Mouse (Mus musculus) thymus, postnatal 0 days (tissue): ENCODE measurements around the gene Gpr153. TPM values are rescaled to one million over a fixed set of nuclear protein-coding genes. Genes with fewer than 3 reads are reported as not detected.
A peak's percentile ranks its signal among the peaks of the same experiment; 100 is the strongest.

ENCODE experiments used
- DNase-seq: peaks from one replicate; pipeline ENCODE4 v3.0.0-alpha.2; 2015; ENCODE audit warnings: low spot score
- polyA plus RNA-seq: library from polyadenylated mRNA; unstranded; fragments of >200 nt; fragmentation: Nextera tagmentation; extraction: Ambion mirVana; gene quantifications from 2 replicates; pipeline ENCODE4 v1.2.1, GENCODE M21; 2015

Gene Gpr153
- polyA plus RNA-seq, 1 experiment from 2014 or later = 1.4 TPM

DNA sequence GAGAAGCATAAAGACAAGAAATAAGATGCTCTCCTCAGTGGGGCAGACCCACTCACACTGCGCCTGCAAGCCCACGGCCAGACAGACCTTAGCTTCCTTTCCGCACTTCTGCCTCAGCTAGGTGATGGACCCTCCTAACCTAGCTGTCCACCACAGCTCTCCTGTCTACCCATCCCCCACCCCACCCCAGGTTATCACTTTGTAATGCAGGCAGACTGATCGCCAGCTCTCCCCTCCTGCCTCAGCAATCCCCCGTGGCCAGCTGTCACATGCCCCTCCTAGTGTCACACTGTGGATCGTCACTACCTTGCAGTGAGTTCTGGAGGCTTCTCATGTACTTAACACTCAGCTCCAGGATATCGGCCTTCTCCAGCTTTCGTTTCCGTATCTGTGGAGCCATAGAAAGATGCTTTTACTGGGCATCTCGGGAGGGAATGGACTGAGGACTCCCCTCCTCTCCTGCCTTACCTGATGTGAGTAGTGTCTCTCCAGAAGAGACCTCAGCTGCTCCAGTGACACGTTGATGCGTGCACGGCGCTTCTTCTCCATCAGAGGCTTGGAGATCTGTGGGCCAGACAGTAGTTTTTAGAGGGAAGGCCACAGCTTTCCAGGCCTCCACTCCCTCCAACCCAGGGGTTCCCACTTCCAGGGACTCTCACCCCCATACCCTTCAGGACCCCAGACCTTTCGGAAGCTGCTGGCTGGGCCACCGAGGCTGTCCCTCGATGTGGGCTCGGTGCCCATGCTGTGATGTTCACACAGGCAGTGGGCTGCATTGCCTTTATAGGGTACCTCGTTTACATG is 13.5 kb downstream of the Gpr153 start:
- DNase-seq = no peak

DNA sequence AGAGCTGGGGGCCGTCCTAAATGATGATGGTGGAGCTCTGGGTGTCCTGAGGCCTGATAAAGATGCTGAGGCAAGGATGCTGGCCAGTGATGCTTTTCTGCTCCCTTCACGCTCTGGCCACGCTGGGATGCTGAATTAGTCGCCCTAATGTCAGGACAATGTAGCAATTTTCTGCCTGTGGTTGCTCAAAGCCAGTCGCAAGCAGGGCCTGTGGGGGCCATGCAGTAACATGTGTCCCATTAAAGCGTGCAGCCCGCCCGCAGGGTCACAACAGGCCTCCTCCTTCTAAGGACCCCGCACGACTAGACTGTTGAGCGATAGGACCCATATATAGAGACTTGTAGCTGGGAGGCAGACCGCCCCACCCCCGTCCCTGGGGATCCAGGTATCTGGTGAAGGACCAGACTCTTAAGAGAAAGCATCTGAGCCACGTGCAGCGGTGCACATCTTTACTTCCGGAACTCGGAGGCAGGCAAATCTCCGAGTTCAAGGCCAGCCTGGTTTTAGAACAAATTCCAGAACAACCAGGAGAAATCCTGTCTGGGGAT is 14.4 kb downstream of the Gpr153 start:
- DNase-seq = no peak

DNA sequence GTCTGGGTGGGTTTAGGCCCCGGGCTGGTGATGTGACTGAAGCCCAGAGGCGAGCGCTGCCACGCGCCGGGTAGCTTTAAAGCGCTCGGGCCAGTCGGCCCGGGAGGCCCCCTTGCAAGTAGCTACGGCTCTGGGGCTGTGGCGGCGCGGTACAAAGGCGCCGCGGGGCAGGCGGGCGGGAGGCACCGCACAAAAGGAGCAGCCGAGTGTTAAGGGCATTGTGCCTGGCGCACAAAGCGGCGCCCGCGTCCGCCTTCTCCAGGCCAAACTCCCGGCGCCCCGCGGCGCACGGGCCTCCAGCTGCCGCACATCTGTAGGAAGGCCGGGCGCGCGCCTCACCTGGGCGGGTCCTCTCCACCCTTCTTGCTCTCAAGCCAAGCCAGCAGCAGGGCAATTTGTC is 16.4 kb downstream of the Gpr153 start:
- DNase-seq = no peak

DNA sequence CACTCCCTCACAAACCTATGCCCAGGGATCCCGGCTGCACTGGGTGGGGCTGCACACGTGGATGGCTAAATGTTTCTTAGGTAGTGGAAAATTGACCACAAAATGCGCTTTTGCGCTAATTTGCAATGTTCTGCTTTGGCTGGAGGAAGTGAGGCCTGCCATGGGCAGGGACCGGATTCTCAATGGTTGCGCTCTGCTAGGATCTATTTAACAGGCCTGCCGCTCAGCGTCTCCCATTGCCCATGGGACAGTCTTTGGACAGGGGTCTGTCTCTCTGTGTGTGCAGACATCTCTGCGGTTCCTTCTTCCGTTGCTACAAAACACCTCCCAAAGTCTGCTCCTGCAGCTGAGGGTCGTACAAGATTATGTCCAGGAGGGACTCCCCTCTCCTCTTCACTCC is 17.0 kb downstream of the Gpr153 start:
- DNase-seq = no peak

DNA sequence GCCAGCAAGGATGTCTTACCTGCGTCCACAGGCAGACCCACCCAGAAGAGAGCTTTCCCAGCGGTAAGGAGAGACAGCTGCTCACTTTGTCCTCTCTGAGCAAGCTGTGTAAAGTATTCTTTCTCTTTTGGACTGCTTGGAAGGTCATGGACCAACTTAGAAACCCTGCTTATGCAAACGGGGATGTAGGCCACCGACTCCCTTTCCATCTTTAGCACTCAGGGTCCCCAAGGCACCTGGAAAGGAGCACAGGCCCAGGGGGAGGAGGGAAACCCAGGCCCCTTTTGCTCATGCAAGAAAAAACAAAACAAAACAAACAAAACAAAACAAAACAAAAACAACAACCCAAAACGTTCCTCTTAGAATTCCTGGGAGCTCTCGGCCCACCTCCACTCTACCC is 17.5 kb downstream of the Gpr153 start, which contains the start of gene Hes3:
Gene Hes3, minus strand, starts transcription at position 101 of the 400 bp plus-strand sequence.
- DNase-seq = no peak

DNA sequence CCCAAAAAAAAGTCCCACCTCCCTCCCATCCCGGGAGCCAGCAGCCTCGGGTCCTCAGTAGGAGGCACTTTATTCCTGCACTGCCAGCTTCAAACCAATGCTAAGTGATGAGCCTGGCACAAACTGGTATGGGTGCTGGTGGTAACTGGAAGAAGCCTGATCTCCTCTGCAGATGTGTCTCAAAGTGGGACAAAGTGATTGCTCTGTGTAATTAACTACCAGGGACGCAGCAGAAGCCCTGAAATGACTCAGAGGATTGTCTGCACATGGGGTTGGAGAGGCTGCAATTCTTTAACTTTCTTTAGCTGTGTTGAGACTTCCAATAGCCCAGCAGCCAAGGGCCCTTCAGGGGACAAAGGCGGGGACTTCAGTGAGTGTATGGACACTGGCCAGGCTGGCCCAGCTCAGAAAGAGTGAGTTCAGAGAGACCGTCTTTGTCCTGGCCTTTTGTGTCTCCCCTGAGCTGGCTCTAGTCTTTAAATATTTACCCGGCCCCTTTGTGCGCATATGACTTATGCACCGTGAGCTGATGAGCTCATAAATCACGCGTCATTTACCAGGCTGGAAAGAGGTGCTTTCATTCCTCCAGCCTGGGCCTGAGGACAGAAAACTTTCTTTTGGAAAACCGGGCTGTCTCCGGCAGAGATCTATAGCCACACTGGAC is 18.2 kb downstream of the Gpr153 start:
- DNase-seq = no peak

DNA sequence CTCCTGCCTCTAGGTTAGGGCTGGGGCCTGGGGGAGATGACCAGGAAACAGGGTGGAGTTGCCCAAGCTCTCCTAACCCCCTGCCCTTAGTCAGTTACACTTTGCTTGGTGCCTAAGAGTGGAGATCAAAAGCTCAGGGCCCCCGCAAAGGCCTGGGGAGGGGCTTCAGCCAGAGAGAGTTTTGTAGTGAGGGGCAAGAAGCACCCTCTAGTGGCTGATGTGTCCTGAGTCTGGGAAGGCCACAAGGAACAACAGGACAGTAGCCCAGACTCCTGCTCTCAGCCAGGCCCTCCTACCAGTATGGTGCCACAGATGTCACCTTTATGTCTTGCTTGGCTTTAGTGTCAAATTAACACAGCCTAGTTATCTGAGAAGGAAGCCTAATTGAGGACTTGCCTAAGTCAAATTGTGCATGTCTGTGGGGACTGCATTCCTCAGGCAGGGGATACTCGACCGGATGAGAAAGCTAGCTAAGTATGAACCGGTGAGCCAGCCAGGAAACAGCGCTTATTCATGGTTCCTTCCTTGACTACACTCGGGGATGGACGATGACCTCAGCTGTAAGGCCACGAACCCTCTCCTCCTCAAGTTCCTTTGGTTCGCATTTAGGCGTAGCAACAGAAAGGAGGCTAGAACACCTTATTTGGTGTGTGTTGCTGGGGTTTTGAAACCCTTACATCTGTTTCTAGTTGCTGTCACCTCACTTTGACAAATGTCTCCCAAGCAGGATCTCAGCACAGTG is 20.3 kb downstream of the Gpr153 start:
- DNase-seq = no peak

DNA sequence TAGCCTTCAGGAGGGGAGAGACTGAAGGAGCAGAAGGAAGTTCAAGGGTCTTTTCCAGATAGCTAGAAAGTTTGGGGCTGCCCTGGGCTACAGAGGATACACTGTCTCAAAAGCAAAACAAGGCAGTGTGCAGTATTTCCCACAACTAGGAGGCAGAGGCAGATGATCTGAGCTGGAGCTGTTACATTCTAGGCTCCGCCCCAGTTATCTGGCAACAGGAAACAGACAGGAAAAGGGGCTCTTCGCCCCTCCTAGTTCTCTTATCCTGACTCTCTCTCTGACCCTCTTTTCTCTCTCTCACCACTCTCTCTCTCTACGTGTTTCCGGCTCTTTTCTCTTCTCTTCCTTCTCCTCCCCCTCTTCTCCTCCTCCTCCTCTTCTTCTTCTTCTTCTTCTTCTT is 21.9 kb downstream of the Gpr153 start:
- DNase-seq = peak; percentile 77

DNA sequence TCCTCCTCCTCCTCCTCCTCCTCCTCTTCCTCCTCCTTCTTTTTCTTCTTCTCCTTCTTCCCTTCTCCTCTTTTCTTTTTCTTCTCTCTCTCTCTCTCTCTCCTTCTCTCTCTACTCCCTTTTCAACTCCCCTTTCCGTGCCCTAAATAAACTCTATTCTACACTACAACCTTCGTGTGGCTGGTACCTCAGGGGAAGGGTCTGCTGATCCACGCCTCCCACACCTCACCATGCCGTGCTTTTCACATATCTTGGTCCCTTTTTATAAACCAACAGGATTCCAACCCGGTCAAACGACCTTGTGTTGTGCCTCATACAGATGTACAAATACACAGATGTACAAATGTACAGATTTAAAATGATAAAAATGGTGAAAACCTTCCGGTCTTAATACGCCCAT is 22.3 kb downstream of the Gpr153 start:
- DNase-seq = no peak

DNA sequence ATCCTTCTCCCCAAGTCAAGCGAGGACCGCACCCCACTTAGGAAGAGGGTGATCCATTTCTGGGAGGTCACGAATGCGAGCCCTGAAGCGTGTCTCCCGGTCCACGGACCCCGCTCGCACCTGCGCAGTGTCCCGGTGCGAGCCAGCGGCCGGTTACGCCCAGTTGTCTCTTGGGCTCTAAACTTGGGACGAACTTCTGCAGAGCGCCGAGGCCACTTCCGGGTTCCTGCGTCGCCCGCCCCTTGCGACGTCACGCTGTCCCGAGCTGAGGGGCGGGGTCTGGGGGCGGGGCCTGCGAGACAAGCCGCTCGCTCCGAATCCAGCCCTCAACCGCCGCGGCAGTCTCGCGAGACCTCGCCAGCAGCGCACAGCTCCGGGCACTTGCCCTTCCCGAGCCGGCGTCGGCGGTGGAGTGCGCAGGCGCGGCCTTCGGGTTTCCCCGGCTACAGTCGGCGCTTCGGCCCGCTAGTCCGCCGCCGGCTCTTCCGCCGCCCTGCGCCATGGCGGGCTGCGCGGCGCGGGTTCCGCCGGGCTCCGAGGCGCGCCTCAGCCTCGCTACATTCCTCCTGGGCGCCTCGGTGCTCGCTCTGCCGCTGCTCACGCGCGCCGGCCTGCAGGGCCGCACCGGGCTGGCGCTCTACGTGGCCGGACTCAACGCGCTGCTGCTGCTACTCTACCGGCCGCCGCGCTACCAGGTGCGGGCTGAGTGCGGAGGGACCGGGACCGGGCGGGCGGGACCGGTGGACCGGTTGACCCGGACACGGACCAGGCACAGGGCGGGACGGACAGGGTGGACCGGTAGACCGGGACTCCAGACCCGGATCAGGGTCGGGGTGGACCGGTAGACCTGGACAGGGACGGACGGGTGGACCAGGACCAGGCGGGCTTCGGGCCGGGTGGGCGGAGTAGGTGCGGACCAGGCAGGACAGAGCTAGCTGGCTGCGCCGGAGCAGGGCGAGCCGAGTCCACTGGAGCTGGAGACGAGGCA is 23.1 kb downstream of the Gpr153 start, which contains the start of gene Icmt:
Gene Icmt, plus strand, starts transcription at position 354 of the 988 bp plus-strand sequence.
- peak; percentile 100 for DNase-seq

DNA sequence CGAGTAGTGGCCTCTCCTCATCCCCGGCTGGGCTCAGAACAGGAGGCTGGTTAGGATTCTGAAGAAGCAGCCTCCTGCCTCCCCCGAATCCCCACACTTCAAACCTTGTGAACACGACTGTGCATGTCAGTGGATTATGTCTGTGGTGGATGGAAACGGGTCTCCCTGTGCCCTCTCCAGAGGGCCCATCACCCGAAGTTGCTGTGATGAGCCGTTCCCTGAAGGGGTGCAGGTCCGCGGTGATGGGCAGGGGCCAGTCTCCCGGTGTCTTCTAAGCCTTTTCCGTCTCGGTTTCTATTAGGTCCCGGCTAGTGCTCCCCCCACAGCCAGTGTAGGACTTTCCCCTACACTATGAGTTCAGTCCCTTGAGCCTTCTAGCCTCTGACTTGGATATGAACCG is 24.8 kb downstream of the Gpr153 start:
- no peak for DNase-seq

DNA sequence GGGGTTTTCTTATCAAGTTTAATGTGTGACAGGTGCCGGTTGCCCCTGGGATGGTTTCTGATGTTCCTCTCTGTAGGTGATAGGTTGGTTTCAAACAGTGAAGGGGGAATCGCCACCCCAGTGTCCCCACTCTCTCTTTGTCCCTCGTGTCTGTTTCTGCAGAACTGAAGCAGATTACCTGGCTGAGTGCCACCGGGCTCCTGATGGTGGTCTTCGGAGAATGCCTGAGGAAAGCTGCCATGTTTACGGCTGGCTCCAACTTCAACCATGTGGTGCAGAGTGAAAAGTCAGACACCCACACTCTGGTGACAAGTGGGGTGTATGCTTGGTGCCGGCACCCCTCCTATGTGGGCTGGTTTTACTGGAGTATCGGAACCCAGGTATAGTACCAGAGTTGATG is 26.3 kb downstream of the Gpr153 start:
- no peak for DNase-seq

DNA sequence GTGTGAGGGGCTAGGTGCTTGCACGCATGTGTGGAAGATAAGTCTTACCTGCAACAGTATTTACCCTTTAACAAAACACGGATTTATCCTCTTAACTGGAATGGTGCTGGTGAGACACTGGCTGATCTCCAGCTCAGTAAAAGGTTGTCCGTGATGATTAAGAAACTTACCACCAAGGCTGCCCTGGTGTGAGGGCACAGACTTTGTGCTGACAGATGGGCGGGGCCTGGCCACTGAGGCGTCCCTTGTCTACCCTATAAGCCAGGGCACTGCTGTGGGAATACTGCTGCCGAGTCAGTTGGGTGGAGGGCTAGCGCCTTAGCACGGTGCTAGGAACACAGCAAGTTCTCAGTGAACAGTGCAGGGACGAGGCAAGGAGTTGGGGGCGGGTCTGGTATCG is 28.0 kb downstream of the Gpr153 start:
- no peak for DNase-seq

DNA sequence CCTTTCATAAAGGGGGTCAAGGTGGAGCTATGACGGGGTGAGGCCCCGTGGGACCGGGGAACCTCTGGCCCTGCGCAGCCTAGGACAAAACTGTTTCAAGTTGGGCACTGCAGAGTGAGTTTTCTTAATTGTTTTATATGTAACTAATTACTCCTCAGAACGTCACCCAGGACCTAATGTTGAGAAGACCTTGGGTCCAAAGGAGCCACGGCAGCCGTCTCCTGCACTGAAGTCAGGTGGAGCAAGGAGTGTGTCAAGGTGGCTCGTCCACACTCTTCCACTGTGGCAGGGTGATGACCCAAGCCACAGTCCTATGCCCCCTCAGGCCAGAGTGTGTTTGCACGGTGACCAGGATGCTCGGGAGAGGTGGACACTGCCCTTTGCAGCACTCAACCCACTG is 29.1 kb downstream of the Gpr153 start:
- DNase-seq = no peak

DNA sequence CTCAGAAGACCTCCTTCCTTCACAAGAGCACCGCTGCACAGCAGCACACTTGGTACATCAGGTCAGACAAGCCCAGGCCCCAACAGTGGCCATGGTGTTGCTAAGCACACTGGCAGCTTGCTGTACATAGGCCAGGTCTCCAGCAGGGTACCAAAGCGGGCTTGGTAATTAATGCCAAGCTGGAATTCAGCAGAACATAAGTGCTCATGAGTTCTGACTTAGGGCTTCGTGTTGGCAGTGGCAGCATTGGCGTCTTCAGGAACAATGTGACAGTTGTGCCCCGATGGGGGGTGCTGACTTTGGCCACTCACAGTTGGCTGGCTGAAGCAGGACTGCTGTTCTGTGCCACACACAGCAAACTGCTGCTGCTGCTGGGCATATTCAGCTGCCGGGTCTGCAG is 30.7 kb downstream of the Gpr153 start:
- no peak for DNase-seq

DNA sequence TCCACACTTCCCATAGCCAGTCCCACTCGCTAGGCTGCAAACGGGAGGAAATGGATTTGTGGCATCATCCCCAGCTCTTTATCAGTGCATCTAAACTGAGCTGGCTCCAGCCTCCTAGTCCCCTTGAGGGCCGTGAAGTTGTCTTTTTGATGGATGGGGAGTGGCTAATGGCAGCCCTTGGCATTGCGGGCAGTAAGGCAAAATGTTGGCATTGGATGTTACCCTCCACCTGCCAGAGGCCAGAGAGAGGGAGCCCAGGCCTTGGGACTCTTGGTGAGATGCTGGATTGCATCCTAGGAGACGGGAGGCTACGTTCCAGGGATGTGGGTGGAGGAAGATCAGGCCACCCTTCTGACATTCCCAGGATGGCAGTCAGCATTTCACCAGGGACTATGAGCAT is 32.0 kb downstream of the Gpr153 start:
- no peak for DNase-seq

DNA sequence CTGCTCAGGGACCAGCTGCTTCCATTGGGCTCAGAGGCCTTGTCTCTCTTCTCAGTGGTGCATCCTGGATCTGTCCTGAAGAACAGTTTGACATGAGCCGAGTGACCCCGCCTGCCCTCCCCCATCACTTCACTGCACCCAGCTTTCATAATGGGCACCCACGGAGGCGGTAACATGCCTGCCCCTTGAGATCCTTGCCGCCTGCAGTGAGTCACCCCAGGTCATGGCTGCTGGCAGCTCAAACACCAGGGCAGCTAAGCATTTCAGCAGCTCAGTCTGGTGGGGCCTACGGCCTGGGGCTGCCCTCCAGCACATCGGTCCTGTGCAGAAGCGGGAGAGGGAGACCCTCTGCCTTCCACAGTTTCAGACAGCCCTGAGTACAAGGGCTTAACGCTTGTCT is 33.5 kb downstream of the Gpr153 start:
- DNase-seq = no peak

DNA sequence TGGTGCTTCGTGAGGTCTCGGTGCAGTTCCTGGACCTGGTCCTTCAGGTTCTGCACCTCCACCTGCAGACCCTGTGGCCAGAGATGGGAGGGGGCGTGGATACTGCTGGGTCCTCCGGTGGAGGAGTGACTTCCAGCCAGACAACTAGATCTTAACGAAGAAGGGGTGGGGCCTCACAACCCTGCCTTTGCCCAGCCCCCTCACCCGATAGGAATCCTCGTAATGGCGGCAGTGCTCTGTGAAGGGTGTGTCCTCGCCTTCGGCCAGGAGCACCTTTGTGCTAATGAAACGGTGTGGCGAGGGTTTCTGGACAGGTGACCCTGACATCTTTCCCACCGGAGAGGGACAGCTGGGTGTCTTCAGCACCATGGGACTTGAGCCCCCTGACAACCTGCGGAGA is 38.2 kb downstream of the Gpr153 start:
- DNase-seq = no peak

DNA sequence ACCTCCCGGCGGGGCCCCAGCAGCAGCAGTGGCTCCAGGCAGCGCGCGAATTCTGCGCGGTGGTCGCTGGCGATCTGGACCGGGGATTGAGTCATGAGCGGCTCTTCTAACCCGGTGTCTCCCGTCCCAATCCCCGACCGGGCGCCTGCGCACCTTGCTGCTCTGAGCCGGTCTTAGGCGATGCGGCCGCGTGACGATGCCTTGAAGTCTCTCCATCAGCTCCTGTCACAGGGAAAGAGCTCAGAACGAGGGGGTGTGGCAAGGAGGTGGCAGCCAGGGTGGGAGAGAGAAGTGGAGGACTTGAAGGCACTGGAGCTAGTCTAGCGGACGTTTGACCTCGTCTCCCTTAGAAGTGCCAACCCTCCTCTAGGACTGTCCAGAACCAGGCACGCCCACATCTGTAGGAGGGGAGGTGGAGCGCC is 39.2 kb downstream of the Gpr153 start:
- DNase-seq = no peak

DNA sequence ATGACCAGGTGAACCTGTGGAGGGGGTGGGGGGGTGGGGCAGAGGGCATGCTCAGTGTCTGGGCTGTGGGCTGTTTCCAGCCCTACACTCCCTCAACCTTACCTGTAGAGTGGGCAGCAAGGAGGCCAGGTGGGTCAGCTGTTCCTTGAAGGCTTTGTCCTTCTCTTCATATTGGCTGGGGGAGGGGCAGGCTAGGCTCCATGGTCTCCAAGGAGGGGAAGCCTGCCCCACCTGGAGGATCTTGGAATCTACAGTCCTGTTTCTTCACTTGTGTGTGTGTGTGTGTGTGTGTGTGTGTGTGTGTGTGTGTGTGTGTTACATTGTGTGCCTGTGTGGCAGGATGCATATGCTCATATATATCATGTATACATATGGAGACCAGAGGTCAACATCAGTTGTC is 39.9 kb downstream of the Gpr153 start:
- no peak for DNase-seq
